13 mouse cellular contexts compared by ENCODE assay signal in the genomic region with DNA sequence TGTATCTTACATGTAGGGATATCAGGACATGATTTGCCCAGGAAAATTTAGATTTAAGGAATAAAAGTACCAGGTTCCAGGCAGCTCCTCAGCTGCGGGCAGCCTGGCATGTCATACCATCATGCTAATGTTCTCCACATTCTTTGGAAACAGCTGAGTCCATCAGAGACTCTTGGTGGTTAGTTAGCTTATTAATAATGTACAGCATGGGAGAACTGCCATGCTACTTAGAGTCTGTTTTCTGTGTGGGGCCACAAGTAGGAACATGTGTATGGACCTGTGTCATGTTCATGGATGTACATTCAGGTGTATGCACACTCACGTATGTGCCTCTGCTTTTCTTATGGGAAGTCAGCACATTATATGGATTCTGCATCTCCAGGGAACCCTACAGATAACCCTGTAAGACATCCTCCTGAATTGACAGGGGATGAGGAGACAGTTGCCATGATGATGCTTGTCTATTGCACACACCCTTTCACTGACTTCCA. TPM values are rescaled to one million over a fixed set of nuclear protein-coding genes. Genes with fewer than 3 reads are reported as not detected.
DNase-seq lines count a peak whose midpoint lies in the region; ATAC-seq and TF ChIP-seq lines count a peak whose summit lies in the region.
"Had no signal": no experiment of that assay in that cellular context is flagged by ENCODE, and none has a peak within 500 bp of the region (broad histone marks: within the 10 kb centered on the region; RNA-seq: fewer than 3 reads in every experiment).

No protein-coding gene starts in this region.

- 72% methylated on average over 2 of the region's 2 CpGs for WGBS in heart, embryonic 10.5 days
- WGBS in forebrain, postnatal 0 days = 77% methylated on average over 2 of the region's 2 CpGs

- no peak overlapping the region for H3K9ac ChIP-seq in forebrain, postnatal 0 days

- H3K4me1 ChIP-seq in heart, embryonic 10.5 days = no peaks in the 10 kb centered on the region
- no peaks in the 10 kb centered on the region for H3K4me1 ChIP-seq in forebrain, postnatal 0 days (ENCODE audit: insufficient read depth)
- H3K4me1 ChIP-seq: megakaryocyte, embryonic 14.5 days had no signal

- no peaks in the 10 kb centered on the region for H3K27me3 ChIP-seq in heart, embryonic 10.5 days (ENCODE audit: insufficient read depth, poor library complexity, severe bottlenecking)
- H3K27me3 ChIP-seq in forebrain, postnatal 0 days (ENCODE audit: insufficient read depth, low read length) = no peaks in the 10 kb centered on the region
- H3K27me3 ChIP-seq: megakaryocyte, embryonic 14.5 days had no signal

- peaks cover 61% of the 10 kb centered on the region for H3K9me3 ChIP-seq in heart, embryonic 10.5 days
- peaks cover 63% of the 10 kb centered on the region for H3K9me3 ChIP-seq in forebrain, postnatal 0 days (ENCODE audit: low read length)

- H3K4me3 ChIP-seq in heart, embryonic 10.5 days = no peak overlapping the region
- H3K4me3 ChIP-seq in forebrain, postnatal 0 days (ENCODE audit: low read depth, low read length) = no peak overlapping the region
- H3K4me3 ChIP-seq: megakaryocyte, embryonic 14.5 days had no signal

- no peak for ATAC-seq in forebrain, postnatal 0 days

- peak; percentile 79 for DNase-seq in heart, embryonic 10.5 days (ENCODE audit: low spot score)
- no peak for DNase-seq in heart, postnatal 36 days
- DNase-seq in thymus, postnatal 0 days (ENCODE audit: low spot score) = peak; percentile 8
- no peak for DNase-seq in thymus, postnatal 10 days (ENCODE audit: low spot score in 2 of 2)
- peak; percentile 0 for DNase-seq in forebrain, postnatal 0 days
- peak; percentile 18 for DNase-seq in yolk sac, embryonic 10.5 days (ENCODE audit: low spot score)
- no peak for DNase-seq in layer of hippocampus, postnatal 25 days (ENCODE audit: extremely low spot score in 1 of 2, low spot score in 1 of 2)
- DNase-seq in gastrocnemius, adult 8-10 months (ENCODE audit: low spot score in 2 of 2) = no peak
- DNase-seq: kidney, postnatal 36 days had no signal

- no peak overlapping the region for H3K4me2 ChIP-seq in forebrain, postnatal 0 days (ENCODE audit: low read depth)
- H3K4me2 ChIP-seq: liver, embryonic 11.5 days had no signal

- H3K27ac ChIP-seq in heart, embryonic 10.5 days = no peak overlapping the region
- H3K27ac ChIP-seq in forebrain, postnatal 0 days (ENCODE audit: low read depth, low read length) = no peak overlapping the region

- no peak for TF ChIP-seq CTCF in forebrain, postnatal 0 days (IDR thresholded peaks at IDR 0.05; ENCODE audit: low read depth)

- intact Hi-C loops in heart, postnatal 36 days (cut with DNase I) = no loop called here

- H3K36me3 ChIP-seq in heart, embryonic 10.5 days = no peaks in the 10 kb centered on the region
- H3K36me3 ChIP-seq in forebrain, postnatal 0 days (ENCODE audit: insufficient read depth) = no peaks in the 10 kb centered on the region

RNA-seq across cellular contexts. Expression of a gene that starts 2.7 kb away (rescaled TPM):
- polyA plus RNA-seq in heart, embryonic 10.5 days (2016; fragmentation: Nextera tagmentation; extraction: Ambion mirVana) = not detected in 2 replicates
- total RNA-seq in heart, postnatal 36 days (2021) = not detected
- 0.36 and 0.54 TPM in 2 replicates for polyA plus RNA-seq in thymus, postnatal 0 days (2015; fragmentation: Nextera tagmentation; extraction: Ambion mirVana)
- total RNA-seq in forebrain, postnatal 0 days (2014; rRNA removed) = 0.14 TPM in 1 of 2 replicates, not detected in the other
- polyA plus RNA-seq in forebrain, postnatal 0 days (2015; fragmentation: Nextera tagmentation; extraction: Ambion mirVana) = not detected in 2 replicates
- not detected for total RNA-seq in layer of hippocampus, postnatal 25 days (2021)
- total RNA-seq in gastrocnemius, adult 8-10 months (2022) = under 1 TPM in 2 of 4 experiments, not detected in 2; 0.12 to 0.46 TPM
- total RNA-seq: hematopoietic stem cell, adult 5-6 weeks had no signal
- polyA plus RNA-seq: liver, embryonic 11.5 days had no signal

RNA-seq across cellular contexts. Expression of a gene that starts 8.9 kb away (rescaled TPM):
- 8.1 and 9.9 TPM in 2 replicates for polyA plus RNA-seq in heart, embryonic 10.5 days (2016; fragmentation: Nextera tagmentation; extraction: Ambion mirVana)
- under 1 TPM in 1 of 2 experiments, not detected in 1; 0.33 TPM for total RNA-seq in heart, postnatal 36 days (2021)
- polyA plus RNA-seq in thymus, postnatal 0 days (2015; fragmentation: Nextera tagmentation; extraction: Ambion mirVana) = 2.9 and 3.9 TPM in 2 replicates
- 5.3 and 6.6 TPM in 2 replicates for total RNA-seq in forebrain, postnatal 0 days (2014; rRNA removed)
- 10.7 and 12.4 TPM in 2 replicates for polyA plus RNA-seq in forebrain, postnatal 0 days (2015; fragmentation: Nextera tagmentation; extraction: Ambion mirVana)
- total RNA-seq in layer of hippocampus, postnatal 25 days (2021) = 1 to 10 TPM; 2.7 to 4.0 TPM
- not detected for total RNA-seq in gastrocnemius, adult 8-10 months (2022)
- total RNA-seq: hematopoietic stem cell, adult 5-6 weeks had no signal

RNA-seq across cellular contexts. Expression of a gene that starts 12.3 kb away (rescaled TPM):
- polyA plus RNA-seq in heart, embryonic 10.5 days (2016; fragmentation: Nextera tagmentation; extraction: Ambion mirVana) = 0.58 and 0.82 TPM in 2 replicates
- not detected for total RNA-seq in heart, postnatal 36 days (2021)
- 0.64 and 1.4 TPM in 2 replicates for polyA plus RNA-seq in thymus, postnatal 0 days (2015; fragmentation: Nextera tagmentation; extraction: Ambion mirVana)
- 0.23 TPM in 1 of 2 replicates, not detected in the other for total RNA-seq in forebrain, postnatal 0 days (2014; rRNA removed)
- 0.35 and 0.36 TPM in 2 replicates for polyA plus RNA-seq in forebrain, postnatal 0 days (2015; fragmentation: Nextera tagmentation; extraction: Ambion mirVana)
- under 1 TPM in 1 of 2 experiments, not detected in 1; 0.21 TPM for total RNA-seq in layer of hippocampus, postnatal 25 days (2021)
- not detected for total RNA-seq in gastrocnemius, adult 8-10 months (2022)

RNA-seq across cellular contexts. Expression of a gene that starts 14.1 kb away (rescaled TPM):
- polyA plus RNA-seq in heart, embryonic 10.5 days (2016; fragmentation: Nextera tagmentation; extraction: Ambion mirVana) = 0.13 TPM in 1 of 2 replicates, not detected in the other
- total RNA-seq in heart, postnatal 36 days (2021) = under 1 TPM in 1 of 2 experiments, not detected in 1; 0.14 TPM
- 0.13 TPM in 1 of 2 replicates, not detected in the other for polyA plus RNA-seq in thymus, postnatal 0 days (2015; fragmentation: Nextera tagmentation; extraction: Ambion mirVana)
- not detected in 2 replicates for total RNA-seq in forebrain, postnatal 0 days (2014; rRNA removed)
- polyA plus RNA-seq in forebrain, postnatal 0 days (2015; fragmentation: Nextera tagmentation; extraction: Ambion mirVana) = not detected in 2 replicates
- total RNA-seq in layer of hippocampus, postnatal 25 days (2021) = not detected
- total RNA-seq in gastrocnemius, adult 8-10 months (2022) = under 1 TPM in 1 of 4 experiments, not detected in 3; 0.16 TPM
- total RNA-seq: hematopoietic stem cell, adult 5-6 weeks had no signal
- polyA plus RNA-seq: liver, embryonic 11.5 days had no signal

RNA-seq across cellular contexts. Expression of a gene that starts 48.7 kb away (rescaled TPM):
- polyA plus RNA-seq in heart, embryonic 10.5 days (2016; fragmentation: Nextera tagmentation; extraction: Ambion mirVana) = not detected in 2 replicates
- under 1 TPM; 0.24 to 0.42 TPM for total RNA-seq in heart, postnatal 36 days (2021)
- polyA plus RNA-seq in thymus, postnatal 0 days (2015; fragmentation: Nextera tagmentation; extraction: Ambion mirVana) = not detected in 2 replicates
- not detected in 2 replicates for total RNA-seq in forebrain, postnatal 0 days (2014; rRNA removed)
- not detected in 2 replicates for polyA plus RNA-seq in forebrain, postnatal 0 days (2015; fragmentation: Nextera tagmentation; extraction: Ambion mirVana)
- not detected for total RNA-seq in layer of hippocampus, postnatal 25 days (2021)
- total RNA-seq in gastrocnemius, adult 8-10 months (2022) = not detected
- polyA plus RNA-seq: liver, embryonic 11.5 days; stomach, embryonic 14.5 days had no signal

Comparison
In these comparisons a context has a peak if more than half of its experiments do, and no peak if none do; other contexts are left out.
1. DNase-seq: peak in heart, embryonic 10.5 days (single experiment), thymus, postnatal 0 days (single experiment), forebrain, postnatal 0 days (single experiment) and yolk sac, embryonic 10.5 days (single experiment); none in heart, postnatal 36 days (0 of 2), thymus, postnatal 10 days (0 of 2), layer of hippocampus, postnatal 25 days (0 of 2) and gastrocnemius, adult 8-10 months (0 of 2).